In the genomic region with DNA sequence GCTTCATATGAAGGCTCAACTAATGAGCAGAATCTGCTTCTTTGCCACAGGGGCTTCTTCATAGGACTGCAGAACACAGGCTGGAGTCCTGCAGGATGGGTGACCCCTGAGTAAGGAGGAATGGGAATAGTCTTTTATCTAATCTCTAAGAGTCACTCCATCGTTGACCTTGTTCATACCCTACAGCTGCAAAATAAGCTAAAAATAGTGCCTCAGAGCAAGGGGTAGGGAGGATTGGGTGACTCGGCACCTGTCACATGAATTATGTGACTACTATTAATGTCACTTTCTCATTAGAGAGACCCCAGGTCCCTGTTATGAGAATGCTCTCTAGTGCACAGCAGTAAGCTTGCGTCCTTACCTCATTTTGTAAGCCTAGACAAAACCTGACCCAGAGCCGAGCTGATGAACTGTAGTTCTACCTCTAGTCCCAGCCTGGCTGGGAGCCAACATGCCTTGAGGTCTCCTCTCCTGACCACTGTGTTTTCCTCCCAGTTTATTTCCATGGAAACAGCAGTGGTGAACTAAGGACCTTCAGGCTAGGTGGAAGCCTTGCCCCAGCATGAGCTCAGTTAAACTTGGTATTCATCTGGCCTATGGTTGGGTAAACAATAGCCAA, we compare ENCODE assay signal across 9 mouse cellular contexts. TPM values are rescaled to one million over a fixed set of nuclear protein-coding genes. Genes with fewer than 3 reads are reported as not detected.
DNase-seq lines count a peak whose midpoint lies in the region; ATAC-seq and TF ChIP-seq lines count a peak whose summit lies in the region.
"Had no signal": no experiment of that assay in that cellular context is flagged by ENCODE, and none has a peak within 500 bp of the region (broad histone marks: within the 10 kb centered on the region; RNA-seq: fewer than 3 reads in every experiment).

No protein-coding gene starts in this region.

- H3K36me3 ChIP-seq in forebrain, embryonic 10.5 days (replicated peaks): 0 out of 2 replicates have a peak, but pooled peaks cover 4% of the 10 kb centered on the region
- peaks cover 10% of the 10 kb centered on the region; the same call in 1 of the 2 replicates for H3K36me3 ChIP-seq in forebrain, embryonic 12.5 days (replicated peaks)
- H3K36me3 ChIP-seq in midbrain, embryonic 13.5 days: peaks cover 29% of the 10 kb centered on the region
- peaks cover 5% of the 10 kb centered on the region; the same call in 1 of the 2 replicates for H3K36me3 ChIP-seq in midbrain, embryonic 10.5 days
- no peaks in the 10 kb centered on the region for H3K36me3 ChIP-seq in kidney, adult 2 months (ENCODE audit: control insufficient read depth, insufficient read depth, low read length)
- H3K36me3 ChIP-seq in midbrain, embryonic 16.5 days (ENCODE audit: control insufficient read depth, insufficient read depth, low read length): peaks cover 5% of the 10 kb centered on the region; the same call in 1 of the 2 replicates

- no peak overlapping the region for H3K9ac ChIP-seq in forebrain, embryonic 12.5 days
- no peak overlapping the region for H3K9ac ChIP-seq in midbrain, embryonic 13.5 days (replicated peaks)
- no peak overlapping the region for H3K9ac ChIP-seq in midbrain, embryonic 16.5 days (ENCODE audit: low read depth, low read length)

- 81% methylated on average over 4 of the region's 4 CpGs for WGBS in forebrain, embryonic 10.5 days
- 71% methylated on average over 4 of the region's 4 CpGs for WGBS in forebrain, embryonic 12.5 days
- 81% methylated on average over 4 of the region's 4 CpGs for WGBS in midbrain, embryonic 13.5 days
- 89% methylated on average over 4 of the region's 4 CpGs for WGBS in midbrain, embryonic 10.5 days
- 46% methylated on average over 4 of the region's 4 CpGs for WGBS in kidney, adult 2 months
- 47% methylated on average over 4 of the region's 4 CpGs for WGBS in midbrain, embryonic 16.5 days

- H3K9me3 ChIP-seq in forebrain, embryonic 10.5 days: no peaks in the 10 kb centered on the region
- H3K9me3 ChIP-seq in forebrain, embryonic 12.5 days: no peaks in the 10 kb centered on the region
- no peaks in the 10 kb centered on the region for H3K9me3 ChIP-seq in midbrain, embryonic 13.5 days
- H3K9me3 ChIP-seq in midbrain, embryonic 10.5 days (replicated peaks): no peaks in the 10 kb centered on the region
- H3K9me3 ChIP-seq in midbrain, embryonic 16.5 days (replicated peaks; ENCODE audit: control insufficient read depth, low read length, poor library complexity, severe bottlenecking): no peaks in the 10 kb centered on the region

- H3K27me3 ChIP-seq in forebrain, embryonic 10.5 days (ENCODE audit: poor library complexity, severe bottlenecking): no peaks in the 10 kb centered on the region
- H3K27me3 ChIP-seq in forebrain, embryonic 12.5 days: no peaks in the 10 kb centered on the region
- H3K27me3 ChIP-seq in midbrain, embryonic 13.5 days: no peaks in the 10 kb centered on the region
- no peaks in the 10 kb centered on the region for H3K27me3 ChIP-seq in midbrain, embryonic 10.5 days (ENCODE audit: low read depth, poor library complexity, severe bottlenecking)
- no peaks in the 10 kb centered on the region for H3K27me3 ChIP-seq in kidney, adult 2 months (replicated peaks; ENCODE audit: control insufficient read depth, insufficient read depth, low read length)
- no peaks in the 10 kb centered on the region for H3K27me3 ChIP-seq in midbrain, embryonic 16.5 days (ENCODE audit: control insufficient read depth, insufficient read depth, low read depth, low read length)

- no peak overlapping the region for H3K4me2 ChIP-seq in forebrain, embryonic 12.5 days
- H3K4me2 ChIP-seq in midbrain, embryonic 13.5 days (replicated peaks): no peak overlapping the region
- no peak overlapping the region for H3K4me2 ChIP-seq in midbrain, embryonic 16.5 days (ENCODE audit: low read length)

- TF ChIP-seq POLR2A in kidney, adult 2 months (IDR thresholded peaks at IDR 0.05; ENCODE audit: low read depth, low read length): no peak

- no peak for ATAC-seq in forebrain, embryonic 12.5 days (ENCODE audit: low FRiP score)
- 0 out of 2 replicates have a peak, but pooled peaks have one; percentile 48 for ATAC-seq in midbrain, embryonic 13.5 days
- ATAC-seq in midbrain, embryonic 16.5 days: peak; percentile 34; the same call in 1 of the 2 replicates
- ATAC-seq in CD4-positive, CD25-positive, alpha-beta regulatory T cell, adult 4 months: no peak

- no peak for TF ChIP-seq CTCF in kidney, adult 2 months (conservative IDR thresholded peaks at IDR 0.05; ENCODE audit: insufficient read depth, insufficient read length, low read depth, low read length)

- no peak overlapping the region for H3K27ac ChIP-seq in forebrain, embryonic 10.5 days
- no peak overlapping the region for H3K27ac ChIP-seq in forebrain, embryonic 12.5 days
- 0 out of 2 replicates have a peak overlapping the region, but pooled peaks have one; percentile 5 for H3K27ac ChIP-seq in midbrain, embryonic 13.5 days
- no peak overlapping the region for H3K27ac ChIP-seq in midbrain, embryonic 10.5 days (replicated peaks)
- no peak overlapping the region for H3K27ac ChIP-seq in kidney, adult 2 months (ENCODE audit: insufficient read depth, low read depth, low read length)
- no peak overlapping the region for H3K27ac ChIP-seq in midbrain, embryonic 16.5 days (ENCODE audit: low read length)

- peaks cover 47% of the 10 kb centered on the region for H3K4me1 ChIP-seq in forebrain, embryonic 10.5 days
- peaks cover 7% of the 10 kb centered on the region for H3K4me1 ChIP-seq in forebrain, embryonic 12.5 days
- H3K4me1 ChIP-seq in midbrain, embryonic 13.5 days (replicated peaks): peaks cover 6% of the 10 kb centered on the region
- H3K4me1 ChIP-seq in midbrain, embryonic 10.5 days: no peaks in the 10 kb centered on the region
- 0 out of 2 replicates have a peak, but pooled peaks cover 6% of the 10 kb centered on the region for H3K4me1 ChIP-seq in kidney, adult 2 months (ENCODE audit: control insufficient read depth, insufficient read depth, low read length)
- peaks cover 7% of the 10 kb centered on the region; the same call in 1 of the 2 replicates for H3K4me1 ChIP-seq in midbrain, embryonic 16.5 days (ENCODE audit: control insufficient read depth, insufficient read depth, low read length)

- DNase-seq in forebrain, embryonic 10.5 days (ENCODE audit: extremely low spot score, low spot score): peak; percentile 19
- no peak for DNase-seq in midbrain, embryonic 10.5 days (ENCODE audit: low spot score)
- DNase-seq in kidney, adult 2 months: peak; percentile 59
- DNase-seq in thymus, postnatal 10 days (ENCODE audit: low spot score in 2 of 2): no peak
- DNase-seq: adrenal gland, adult 2 months had no signal

- no peak overlapping the region for H3K4me3 ChIP-seq in forebrain, embryonic 10.5 days
- H3K4me3 ChIP-seq in forebrain, embryonic 12.5 days (replicated peaks): no peak overlapping the region
- H3K4me3 ChIP-seq in midbrain, embryonic 13.5 days (replicated peaks): no peak overlapping the region
- H3K4me3 ChIP-seq in midbrain, embryonic 10.5 days: no peak overlapping the region
- no peak overlapping the region for H3K4me3 ChIP-seq in kidney, adult 2 months (ENCODE audit: insufficient read depth, low read depth, low read length)
- no peak overlapping the region for H3K4me3 ChIP-seq in midbrain, embryonic 16.5 days (ENCODE audit: low read depth, low read length)

RNA-seq across cellular contexts. Expression of a gene that starts 37.8 kb away (rescaled TPM):
- polyA plus RNA-seq in forebrain, embryonic 10.5 days (2016; fragmentation: Nextera tagmentation; extraction: Ambion mirVana): 24.3 and 25.1 TPM in 2 replicates
- 17.4 and 18.1 TPM in 2 replicates for polyA plus RNA-seq in forebrain, embryonic 12.5 days (2016; fragmentation: Nextera tagmentation; extraction: Ambion mirVana)
- 14.8 and 15.5 TPM in 2 replicates for polyA plus RNA-seq in midbrain, embryonic 13.5 days (2015; fragmentation: Nextera tagmentation; extraction: Ambion mirVana)
- 21.8 and 25.9 TPM in 2 replicates for polyA plus RNA-seq in midbrain, embryonic 10.5 days (2016; fragmentation: Nextera tagmentation; extraction: Ambion mirVana)
- polyA plus RNA-seq in kidney, adult 2 months (2012; rRNA removed): 90.1 and 93.0 TPM in 2 replicates
- 9.8 and 10.6 TPM in 2 replicates for polyA plus RNA-seq in midbrain, embryonic 16.5 days (2015; fragmentation: Nextera tagmentation; extraction: Ambion mirVana)
- polyA plus RNA-seq in CD4-positive, CD25-positive, alpha-beta regulatory T cell, adult 4 months (2017; shearing (Covaris generic)): 10 to 100 TPM in 1 of 2 experiments, 1 to 10 TPM in 1; 7.6 to 16.5 TPM

Comparison
In these comparisons a context has a peak if more than half of its experiments do, and no peak if none do; other contexts are left out.
1. DNase-seq: peak in forebrain, embryonic 10.5 days (single experiment) and kidney, adult 2 months (single experiment); none in midbrain, embryonic 10.5 days (single experiment) and thymus, postnatal 10 days (0 of 2).
2. ATAC-seq: peak in midbrain, embryonic 13.5 days (single experiment) and midbrain, embryonic 16.5 days (single experiment); none in forebrain, embryonic 12.5 days (single experiment) and CD4-positive, CD25-positive, alpha-beta regulatory T cell, adult 4 months (single experiment).